Mouse (Mus musculus) MEL (cell line): ENCODE results near the gene Tgfbi. TPM values are rescaled to one million over a fixed set of nuclear protein-coding genes. Genes with fewer than 3 reads are reported as not detected.

Experiments
- DNase-seq: peaks from one replicate; pipeline ENCODE4 v3.0.0; 2011; ENCODE audit warnings: low read depth, low spot score
- H3K27ac ChIP-seq: 2 replicates; pipeline ENCODE4 v1.5.1; 2012; ENCODE audit warnings: low read depth, mild to moderate bottlenecking, control low read depth, low read length, moderate library complexity; ENCODE audit not compliant: control insufficient read depth
- H3K27me3 ChIP-seq, 2 experiments: fragments of 150-350 bp in 1 of 2; sonication (generic) in 1 of 2; 2 replicates each; pipeline ENCODE4 v1.6.1; 2012; ENCODE audit warnings: low read length in 2 of 2, mild to moderate bottlenecking in 2 of 2, improper control_type of control experiment in 1 of 2, moderate library complexity in 1 of 2; ENCODE audit not compliant: insufficient read depth in 2 of 2, control insufficient read depth in 1 of 2
- H3K36me3 ChIP-seq, 2 experiments: 2 replicates each; pipeline ENCODE4 v1.6.1; 2012 to 2014; ENCODE audit warnings: low read length in 2 of 2, improper control_type of control experiment in 1 of 2, inconsistent platforms in 1 of 2, mild to moderate bottlenecking in 1 of 2; ENCODE audit not compliant: insufficient read depth in 2 of 2, control insufficient read depth in 1 of 2
- H3K4me1 ChIP-seq, 2 experiments: fragments of 150-350 bp in 1 of 2; sonication (generic) in 1 of 2; 2 replicates each; pipeline ENCODE4 v1.6.1; 2012; ENCODE audit warnings: low read length in 2 of 2, improper control_type of control experiment in 1 of 2, mild to moderate bottlenecking in 1 of 2; ENCODE audit not compliant: insufficient read depth in 2 of 2, control insufficient read depth in 1 of 2
- H3K4me3 ChIP-seq, 2 experiments: fragments of 150-350 bp in 1 of 2; sonication (generic) in 1 of 2; 2 replicates each; pipeline ENCODE4 v1.5.1; 2012; ENCODE audit warnings: low read depth in 2 of 2, low read length in 2 of 2, mild to moderate bottlenecking in 2 of 2, moderate library complexity in 2 of 2, control low read depth in 1 of 2, improper control_type of control experiment in 1 of 2; ENCODE audit not compliant: control insufficient read depth in 1 of 2, insufficient read depth in 1 of 2
- H3K79me2 ChIP-seq: 2 replicates; pipeline ENCODE4 v1.6.1; 2012; ENCODE audit warnings: mild to moderate bottlenecking, low read length, moderate library complexity; ENCODE audit not compliant: control insufficient read depth, poor library complexity, insufficient read depth
- H3K9ac ChIP-seq: 2 replicates; pipeline ENCODE4 v1.6.1; 2012; ENCODE audit warnings: low read depth, mild to moderate bottlenecking, control low read depth, low read length, moderate library complexity; ENCODE audit not compliant: control insufficient read depth, poor library complexity, severe bottlenecking
- H3K9me3 ChIP-seq: fragments of 150-350 bp; sonication (generic); replicated peaks from 2 replicates; pipeline ENCODE4 v1.6.1; 2012; ENCODE audit warnings: mild to moderate bottlenecking, low read length, improper control_type of control experiment, moderate library complexity; ENCODE audit not compliant: insufficient read depth
- BHLHE40 ChIP-seq: IDR thresholded peaks from 2 replicates; pipeline ENCODE4 v1.6.1; 2012; ENCODE audit warnings: low read depth, mild to moderate bottlenecking, inconsistent platforms, low read length, improper control_type of control experiment, borderline replicate concordance
- CTCF ChIP-seq, 3 experiments: IDR thresholded peaks in 2 of 3; conservative IDR thresholded peaks in 1 of 3; 2 replicates each; pipeline ENCODE4 v1.5.1; 2011 to 2012; ENCODE audit warnings: low read length in 3 of 3, low read depth in 2 of 3, mild to moderate bottlenecking in 2 of 3, improper control_type of control experiment in 1 of 3, inconsistent platforms in 1 of 3, mixed read lengths in 1 of 3, moderate library complexity in 1 of 3; ENCODE audit not compliant: control insufficient read depth in 1 of 3, insufficient read depth in 1 of 3, poor library complexity in 1 of 3, severe bottlenecking in 1 of 3
- E2F4 ChIP-seq: IDR thresholded peaks from 2 replicates; pipeline ENCODE4 v1.6.1; 2011; ENCODE audit warnings: low read depth, low read length, improper control_type of control experiment, borderline replicate concordance
- ELF1 ChIP-seq: IDR thresholded peaks from 2 replicates; pipeline ENCODE4 v1.6.1; 2014; ENCODE audit warnings: low read depth, mild to moderate bottlenecking, inconsistent platforms, low read length, improper control_type of control experiment, moderate library complexity
- ETS1 ChIP-seq: IDR thresholded peaks from 2 replicates; pipeline ENCODE4 v1.6.1; 2012; ENCODE audit warnings: low read depth, mild to moderate bottlenecking, inconsistent platforms, low read length, improper control_type of control experiment, moderate library complexity
- HCFC1 ChIP-seq: IDR thresholded peaks from 2 replicates; pipeline ENCODE4 v1.6.1; 2012; ENCODE audit warnings: low read depth, mild to moderate bottlenecking, inconsistent platforms, low read length, improper control_type of control experiment, moderate library complexity
- JUND ChIP-seq: IDR thresholded peaks from 2 replicates; pipeline ENCODE4 v1.6.1; 2011; ENCODE audit warnings: low read depth, mild to moderate bottlenecking, improper control_type of control experiment, low read length
- KAT2A ChIP-seq: conservative IDR thresholded peaks from 2 replicates; pipeline ENCODE4 v1.6.1; 2012; ENCODE audit warnings: low read depth, low read length, improper control_type of control experiment, inconsistent platforms
- MAFK ChIP-seq: IDR thresholded peaks from 2 replicates; pipeline ENCODE4 v1.6.1; 2011; ENCODE audit warnings: low read depth, mild to moderate bottlenecking, low read length, improper control_type of control experiment, borderline replicate concordance
- MAZ ChIP-seq: IDR thresholded peaks from 2 replicates; pipeline ENCODE4 v1.6.1; 2012; ENCODE audit warnings: low read depth, mild to moderate bottlenecking, inconsistent platforms, low read length, improper control_type of control experiment
- MEF2A ChIP-seq: IDR thresholded peaks from 2 replicates; pipeline ENCODE4 v1.6.1; 2014; ENCODE audit warnings: low read depth, mild to moderate bottlenecking, inconsistent platforms, low read length, improper control_type of control experiment; ENCODE audit not compliant: poor library complexity, insufficient replicate concordance, severe bottlenecking; ENCODE audit errors: extremely low read depth
- MXI1 ChIP-seq: IDR thresholded peaks from 2 replicates; pipeline ENCODE4 v1.6.1; 2011; ENCODE audit warnings: mild to moderate bottlenecking, low read depth, low read length, improper control_type of control experiment
- MYB ChIP-seq: IDR thresholded peaks from 2 replicates; pipeline ENCODE4 v1.6.1; 2011; ENCODE audit warnings: mild to moderate bottlenecking, low read depth, low read length, improper control_type of control experiment
- MYC ChIP-seq: IDR thresholded peaks from 2 replicates; pipeline ENCODE4 v1.6.1; 2011; ENCODE audit warnings: low read depth, mild to moderate bottlenecking, low read length, improper control_type of control experiment, moderate library complexity
- NELFE ChIP-seq: IDR thresholded peaks from 2 replicates; pipeline ENCODE4 v1.6.1; 2011; ENCODE audit warnings: low read depth, low read length, improper control_type of control experiment
- POLR2AphosphoS5 ChIP-seq: IDR thresholded peaks from 2 replicates; pipeline ENCODE4 v1.6.1; 2012; ENCODE audit warnings: low read depth, borderline replicate concordance, mild to moderate bottlenecking, inconsistent platforms, low read length, moderate library complexity, mixed read lengths
- RAD21 ChIP-seq: IDR thresholded peaks from 2 replicates; pipeline ENCODE4 v1.6.1; 2011; ENCODE audit warnings: mild to moderate bottlenecking, low read depth, low read length, improper control_type of control experiment
- SIN3A ChIP-seq: IDR thresholded peaks from 2 replicates; pipeline ENCODE4 v1.6.1; 2012; ENCODE audit warnings: low read length, improper control_type of control experiment, inconsistent platforms
- SMC3 ChIP-seq: IDR thresholded peaks from 2 replicates; pipeline ENCODE4 v1.6.1; 2011; ENCODE audit warnings: low read depth, low read length, improper control_type of control experiment
- TAL1 ChIP-seq: IDR thresholded peaks from 2 replicates; pipeline ENCODE4 v1.6.1; 2012; ENCODE audit warnings: mild to moderate bottlenecking, inconsistent platforms, low read length, moderate library complexity, mixed read lengths
- TBP ChIP-seq: IDR thresholded peaks from 2 replicates; pipeline ENCODE4 v1.8.0; 2011; ENCODE audit warnings: low read depth, low read length, improper control_type of control experiment
- TCF12 ChIP-seq: IDR thresholded peaks from 2 replicates; pipeline ENCODE4 v1.6.1; 2014; ENCODE audit warnings: low read depth, mild to moderate bottlenecking, inconsistent platforms, low read length, improper control_type of control experiment, moderate library complexity
- UBTF ChIP-seq: IDR thresholded peaks from 2 replicates; pipeline ENCODE4 v1.6.1; 2012; ENCODE audit warnings: low read depth, mild to moderate bottlenecking, inconsistent platforms, low read length, improper control_type of control experiment, moderate library complexity, borderline replicate concordance; ENCODE audit not compliant: insufficient read depth
- USF1 ChIP-seq: IDR thresholded peaks from 2 replicates; pipeline ENCODE4 v1.6.1; 2014; ENCODE audit warnings: low read depth, mild to moderate bottlenecking, inconsistent platforms, low read length, improper control_type of control experiment, moderate library complexity
- ZMIZ1 ChIP-seq: IDR thresholded peaks from 2 replicates; pipeline ENCODE4 v1.6.1; 2012; ENCODE audit warnings: low read depth, mild to moderate bottlenecking, inconsistent platforms, low read length, improper control_type of control experiment, moderate library complexity
- ZNF384 ChIP-seq: IDR thresholded peaks from 2 replicates; pipeline ENCODE4 v1.6.1; 2012; ENCODE audit warnings: low read depth, mild to moderate bottlenecking, inconsistent platforms, low read length, improper control_type of control experiment
- polyA plus RNA-seq, 2 experiments: library from polyadenylated mRNA; stranded (reverse) in 1 of 2; unstranded in 1 of 2; fragments of >175 nt in 1 of 2; fragments of >200 nt in 1 of 2; gene quantifications; 2 replicates each; pipeline versions ENCODE4 v1.2.1 to v1.2.4; 2012; ENCODE audit warnings: low replicate concordance in 2 of 2, low read depth in 1 of 2; ENCODE audit not compliant: insufficient read length in 2 of 2, insufficient read depth in 1 of 2, missing spikeins in 1 of 2
- total RNA-seq: library from RNA; depleted of rRNA; stranded (reverse); fragments of 300-350 nt; gene quantifications from 2 replicates; pipeline ENCODE4 v1.2.3, GENCODE M21; 2012

Gene Tgfbi
- total and polyA plus RNA-seq, 3 experiments: not detected

GRCm38 (mm10) chr13:56613366-56613998, 4.2 kb downstream of the Tgfbi start:
- TF ChIP-seq USF1 (no peak), KAT2A (no peak), SMC3 (no peak), NELFE (no peak), MAZ (no peak), ZNF384 (no peak), MAFK (no peak), MXI1 (no peak)
- no peaks in the 10 kb centered on the region for H3K9me3 ChIP-seq
- no peak overlapping the region for H3K9ac ChIP-seq
- H3K4me1 ChIP-seq: no peaks in the 10 kb centered on the region
- no peak for DNase-seq
- no peak overlapping the region for H3K4me3 ChIP-seq
- no peaks in the 10 kb centered on the region for H3K36me3 ChIP-seq
- H3K27ac ChIP-seq: no peak overlapping the region
- H3K27me3 ChIP-seq: no peaks in the 10 kb centered on the region
- H3K79me2 ChIP-seq: no peaks in the 10 kb centered on the region

GRCm38 (mm10) chr13:56614768-56615167, 5.4 kb downstream of the Tgfbi start:
- no peak overlapping the region for H3K27ac ChIP-seq
- H3K4me1 ChIP-seq: no peaks in the 10 kb centered on the region
- DNase-seq: no peak
- no peak overlapping the region for H3K4me3 ChIP-seq
- no peak overlapping the region for H3K9ac ChIP-seq
- H3K79me2 ChIP-seq: no peaks in the 10 kb centered on the region
- TF ChIP-seq ETS1 (no peak), KAT2A (no peak), JUND (no peak), ELF1 (no peak), RAD21 (no peak), E2F4 (no peak), TBP (no peak)
- no peaks in the 10 kb centered on the region for H3K27me3 ChIP-seq
- no peaks in the 10 kb centered on the region for H3K9me3 ChIP-seq
- H3K36me3 ChIP-seq: no peaks in the 10 kb centered on the region

- no peaks in the 10 kb centered on the region for H3K36me3 ChIP-seq
- H3K9ac ChIP-seq: no peak overlapping the region
- no peaks in the 10 kb centered on the region for H3K79me2 ChIP-seq
- H3K9me3 ChIP-seq: no peaks in the 10 kb centered on the region
- no peak for DNase-seq
- H3K4me3 ChIP-seq: no peak overlapping the region
- no peaks in the 10 kb centered on the region for H3K27me3 ChIP-seq
- no peak overlapping the region for H3K27ac ChIP-seq
- H3K4me1 ChIP-seq: no peaks in the 10 kb centered on the region
- TF ChIP-seq TCF12 (no peak), RAD21 (no peak), MYB (no peak), SIN3A (no peak), UBTF (no peak), MYC (no peak), TAL1 (no peak), POLR2AphosphoS5 (no peak), ZMIZ1 (no peak), MXI1 (no peak), HCFC1 (no peak), USF1 (no peak), CTCF (IDR thresholded peaks at IDR 0.05 in 2 of 3, conservative IDR thresholded peaks at IDR 0.05 in 1 of 3; ENCODE audit: control insufficient read depth in 1 of 3, insufficient read depth in 1 of 3, low read depth in 2 of 3, low read length in 3 of 3, poor library complexity in 1 of 3, severe bottlenecking in 1 of 3) (no peak), BHLHE40 (no peak), MEF2A (no peak), E2F4 (no peak), MAFK (no peak)
Observed at GRCm38 (mm10) chr13:56615223-56615622, 5.9 kb downstream of the Tgfbi start.
